Mouse (Mus musculus) heart, postnatal 14 days (tissue): Measurements from ENCODE around the gene Hba-x. TPM values are rescaled to one million over a fixed set of nuclear protein-coding genes. Genes with fewer than 3 reads are reported as not detected.

Experiments used
- DNase-seq, 2 experiments: peaks; one replicate each; pipeline ENCODE4 v3.0.0; 2021 to 2022
- intact Hi-C: fragments of 180-260 bp; cut with DNase I; formaldehyde crosslinking; loops from one replicate; pipeline ENCODE4 v1.15.1; 2025
- total RNA-seq, 2 experiments: library from RNA; stranded (reverse); gene quantifications; 2 replicates each; pipeline ENCODE4 v1.2.3; 2021

The Hba-x gene
- total RNA-seq, 2 experiments from 2014 or later: not detected

GRCm38 (mm10) chr11:32309928-32310327, 33.7 kb downstream of the Hba-x start:
- intact Hi-C loops: no loop called here
- no peak for DNase-seq

GRCm38 (mm10) chr11:32316009-32316408, 39.8 kb downstream of the Hba-x start:
- no peak for DNase-seq
- intact Hi-C loops: no loop called here

DNA sequence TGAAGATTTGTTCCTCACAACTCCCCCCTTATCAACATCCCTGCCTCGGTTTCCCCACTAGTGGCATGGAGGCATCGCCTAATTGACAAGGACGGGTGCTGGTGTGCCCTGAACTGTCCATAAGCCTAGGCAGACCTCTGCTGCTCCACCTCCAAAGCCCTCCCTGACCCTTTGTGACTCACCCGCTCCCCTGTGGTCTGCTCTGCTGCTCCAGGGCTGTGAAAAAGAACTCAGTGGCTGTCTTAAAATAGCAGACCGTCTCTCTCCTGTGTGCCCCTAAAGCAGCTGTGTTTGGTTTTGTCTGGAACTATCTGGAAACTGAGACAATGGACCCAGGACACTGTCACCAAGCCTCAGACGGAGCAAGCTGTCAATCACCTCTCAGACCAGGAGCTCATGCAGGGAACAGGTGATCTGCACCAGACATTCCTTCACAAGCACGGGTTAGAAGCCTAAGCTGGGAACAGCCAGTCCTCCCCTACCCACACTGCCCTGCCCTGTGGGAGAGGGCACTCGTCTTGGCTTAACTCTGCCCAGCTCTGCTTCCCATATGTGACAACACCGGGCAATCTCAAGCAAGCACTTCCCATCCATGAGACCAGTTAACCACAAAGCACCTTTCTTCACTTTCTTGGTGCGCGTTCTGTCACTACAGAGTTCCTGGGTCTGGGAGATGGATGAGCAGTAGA, 44.5 kb downstream of the Hba-x start:
- intact Hi-C loops: loop anchor here (2.0 to 5.0 kb wide), 2 partner anchors 33 to 138 kb away; partner anchors contain the start of gene Hbq1b
- DNase-seq: no peak

- intact Hi-C loops: loop anchor here (2.0 to 5.0 kb wide), 2 partner anchors 34 to 138 kb away; partner anchors contain the start of gene Hbq1b
- peak; percentile 75 to 77 for DNase-seq
These were observed 45.0 kb downstream of the Hba-x start for GRCm38 (mm10) chr11:32321196-32321565.

- intact Hi-C loops: loop anchor here (5.0 kb wide), 1 partner anchor 37 kb away; the partner anchor contains the start of gene Hbq1b
- DNase-seq: peak; percentile 86 to 92
These were observed 48.4 kb downstream of the Hba-x start for GRCm38 (mm10) chr11:32324609-32325008.

Other genes starting within 250 kb of the Hba-x start
- under 1 TPM in 1 of 2 experiments, not detected in 1; 0.61 TPM for gene Il9r, start 76.1 kb upstream of the Hba-x start, total RNA-seq
- 10 to 100 TPM; 11.4 to 11.5 TPM for gene Snrnp25, start 71.0 kb upstream of the Hba-x start, total RNA-seq
- gene Rhbdf1, start 54.1 kb upstream of the Hba-x start, total RNA-seq: 10 to 100 TPM; 22.3 to 23.3 TPM
- gene Mpg, start 49.9 kb upstream of the Hba-x start, total RNA-seq: 1 to 10 TPM; 6.5 to 8.5 TPM
- gene Nprl3, start 8.7 kb upstream of the Hba-x start, total RNA-seq: 10 to 100 TPM; 24.9 to 29.3 TPM
- gene Hba-a1, start 7.1 kb downstream of the Hba-x start, total RNA-seq: over 10,000 TPM; 19,140 to 26,056 TPM
- gene Hbq1b, start 10.6 kb downstream of the Hba-x start, total RNA-seq: 1 to 10 TPM; 2.9 TPM
- gene Hba-a2, start 20.1 kb downstream of the Hba-x start, total RNA-seq: over 10,000 TPM; 17,559 to 24,540 TPM
- gene Hbq1a, start 23.7 kb downstream of the Hba-x start, total RNA-seq: 1 to 10 TPM; 1.7 to 2.0 TPM
- gene Sh3pxd2b, start 71.4 kb downstream of the Hba-x start, total RNA-seq: 10 to 100 TPM; 13.3 to 17.4 TPM
- 10 to 100 TPM; 10.9 to 11.8 TPM for gene Ubtd2, start 179.0 kb downstream of the Hba-x start, total RNA-seq